Mouse (Mus musculus): Measurements from ENCODE around the gene Cx3cr1.
A peak's percentile ranks its signal among the peaks of the same experiment; 100 is the strongest.

The Cx3cr1 gene

DNA sequence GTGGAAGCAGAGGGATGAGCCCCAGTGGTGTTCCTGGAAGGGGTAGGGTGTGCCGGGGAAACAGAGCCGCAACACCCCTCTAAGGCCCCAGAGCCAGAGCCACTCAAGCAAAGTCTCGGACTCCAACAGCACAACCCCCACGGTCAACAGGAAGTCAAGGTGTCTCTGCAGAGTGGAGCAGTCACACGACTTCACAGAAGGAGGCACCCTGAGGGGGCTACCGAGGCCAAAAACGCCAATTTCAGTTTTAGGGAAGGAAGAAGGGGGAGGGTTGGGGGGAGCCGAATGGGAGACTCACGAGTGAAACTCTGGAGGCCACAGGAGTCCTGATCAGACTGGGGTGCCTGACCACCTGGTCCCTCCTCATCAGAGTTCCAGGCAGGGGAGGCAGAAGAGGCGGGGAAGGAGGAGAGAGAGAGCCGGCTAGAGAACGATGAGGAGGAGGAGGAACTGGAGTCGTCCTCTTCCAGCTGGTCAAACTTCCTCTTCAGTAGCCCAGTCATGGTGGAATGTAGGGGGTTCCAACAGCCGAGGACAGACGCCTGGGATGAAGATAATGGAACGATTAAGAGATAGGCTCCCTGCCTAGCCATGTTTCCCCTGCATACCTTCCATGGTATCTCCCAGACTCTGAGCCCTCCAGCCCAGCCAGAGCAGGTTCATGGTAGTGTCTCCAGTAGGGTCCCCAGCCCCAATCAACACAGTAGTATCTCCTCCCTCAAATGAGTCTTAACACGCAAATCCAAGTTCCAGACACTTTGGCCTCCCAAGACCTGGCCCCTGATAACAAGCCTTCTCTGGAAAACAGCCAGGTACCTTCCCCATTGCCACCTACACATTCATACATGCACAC, 92.7 kb downstream of the Cx3cr1 start:
- no peak for DNase-seq (ENCODE audit: low read depth, low spot score)

DNA sequence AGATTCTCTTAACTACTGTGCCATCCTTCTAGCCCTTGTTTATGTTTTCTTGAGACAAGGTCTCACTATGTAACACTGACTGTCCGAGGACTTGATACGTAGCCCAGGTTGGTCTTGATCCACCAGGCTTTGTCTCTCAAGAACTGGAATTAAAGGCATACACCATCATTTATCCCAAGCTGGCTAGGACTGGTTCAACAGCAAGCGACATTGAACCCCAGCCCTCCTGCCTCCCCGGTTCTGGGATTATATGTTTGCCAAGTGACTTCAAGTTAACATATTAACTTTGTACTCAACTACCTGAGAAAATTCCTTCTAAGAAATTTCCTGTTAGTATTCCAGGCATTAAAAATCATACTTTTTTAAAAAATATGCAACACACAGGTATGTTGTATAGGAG, 94.4 kb downstream of the Cx3cr1 start:
- DNase-seq (ENCODE audit: low read depth, low spot score), result no peak

DNA sequence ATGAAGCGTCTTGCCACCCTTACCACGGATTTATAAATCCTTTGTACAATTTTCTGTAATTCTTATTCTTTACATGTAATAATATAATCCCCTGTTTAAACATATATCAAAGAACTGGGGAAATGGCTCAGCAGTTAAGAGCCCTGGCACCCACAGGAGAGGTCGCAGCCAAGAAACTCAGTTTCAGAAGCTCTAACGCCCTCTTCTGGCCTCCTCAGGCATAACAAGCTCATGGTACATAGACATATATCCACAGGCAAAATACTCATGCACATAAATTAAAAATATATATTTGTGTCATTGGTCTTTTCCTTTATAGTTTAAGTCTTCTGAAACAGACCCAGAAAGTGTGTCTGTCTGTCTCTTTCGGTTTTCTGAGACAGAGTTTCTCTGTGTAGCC, 95.1 kb downstream of the Cx3cr1 start:
- DNase-seq (ENCODE audit: low read depth, low spot score), result no peak

DNA sequence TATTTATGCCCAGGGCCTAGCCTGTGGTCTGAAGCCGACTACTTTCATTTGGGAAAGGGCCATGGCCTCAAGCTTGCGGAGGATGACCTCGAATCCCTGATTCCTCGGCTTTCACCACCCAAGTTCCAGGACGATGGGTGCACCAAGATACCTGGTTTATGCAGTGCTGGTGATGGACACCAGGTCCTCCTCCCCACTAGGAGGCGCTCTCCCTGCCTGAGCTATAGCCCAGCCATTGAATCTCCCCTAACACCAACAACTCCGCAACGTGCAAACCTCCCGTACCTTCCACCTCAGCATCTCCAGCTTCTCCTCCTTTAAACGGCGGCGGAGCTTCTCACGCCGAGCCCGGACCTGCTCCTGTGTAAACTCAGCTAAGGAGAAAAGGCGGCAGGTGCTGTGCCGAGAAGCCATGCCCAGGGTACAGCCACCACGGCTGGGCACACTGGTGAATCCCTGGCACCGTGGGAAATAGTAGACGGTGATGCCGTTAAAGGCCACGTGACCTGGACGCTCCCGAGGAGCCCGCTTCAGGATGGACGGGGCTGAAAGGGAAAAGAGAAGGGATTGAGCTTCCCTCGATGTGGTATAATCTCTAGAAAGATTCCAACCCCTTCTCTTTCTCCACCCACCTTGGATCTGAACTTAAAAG, 95.7 kb downstream of the Cx3cr1 start:
- DNase-seq (ENCODE audit: low read depth, low spot score), result no peak

DNA sequence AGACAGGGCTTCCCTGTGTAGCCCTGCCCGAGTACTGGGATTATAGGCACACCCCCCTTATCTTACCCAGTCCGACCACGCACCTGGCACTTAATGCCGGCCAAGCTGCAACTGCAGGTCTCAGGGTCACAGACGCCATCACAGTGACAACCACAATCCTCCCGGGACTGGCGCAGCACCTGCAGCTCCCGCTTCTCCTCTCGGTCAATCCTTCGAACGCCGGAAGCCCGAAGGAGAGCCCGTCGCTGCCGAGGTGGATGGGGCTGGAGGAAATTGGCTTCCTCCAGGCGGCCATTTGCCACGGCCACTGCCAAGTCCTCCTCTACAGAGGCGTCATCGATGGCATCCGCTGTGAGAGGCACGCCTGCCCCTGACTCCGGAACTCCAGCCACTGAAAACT, 96.4 kb downstream of the Cx3cr1 start:
- no peak for DNase-seq (ENCODE audit: low read depth, low spot score)

DNA sequence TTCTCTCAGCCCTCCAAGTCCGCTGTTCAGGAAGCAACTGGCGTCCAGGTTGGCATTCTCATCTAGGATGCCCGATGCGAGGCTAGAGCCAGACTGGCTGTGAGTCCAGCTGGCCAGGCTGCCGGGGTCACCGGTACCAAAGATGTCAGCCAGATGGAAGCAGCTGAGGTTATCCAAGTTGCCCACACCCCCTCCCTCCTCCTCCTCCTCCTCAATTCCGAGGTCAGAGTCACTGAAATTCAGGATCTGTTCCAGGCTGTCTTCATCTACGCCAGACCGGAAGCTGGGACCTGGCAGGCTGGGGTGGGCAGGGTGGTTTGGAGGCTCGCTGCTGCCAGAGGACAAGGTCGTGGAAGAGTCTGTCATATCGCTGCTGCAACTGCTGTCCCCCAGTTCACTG, 97.1 kb downstream of the Cx3cr1 start:
- no peak for DNase-seq (ENCODE audit: low read depth, low spot score)

DNA sequence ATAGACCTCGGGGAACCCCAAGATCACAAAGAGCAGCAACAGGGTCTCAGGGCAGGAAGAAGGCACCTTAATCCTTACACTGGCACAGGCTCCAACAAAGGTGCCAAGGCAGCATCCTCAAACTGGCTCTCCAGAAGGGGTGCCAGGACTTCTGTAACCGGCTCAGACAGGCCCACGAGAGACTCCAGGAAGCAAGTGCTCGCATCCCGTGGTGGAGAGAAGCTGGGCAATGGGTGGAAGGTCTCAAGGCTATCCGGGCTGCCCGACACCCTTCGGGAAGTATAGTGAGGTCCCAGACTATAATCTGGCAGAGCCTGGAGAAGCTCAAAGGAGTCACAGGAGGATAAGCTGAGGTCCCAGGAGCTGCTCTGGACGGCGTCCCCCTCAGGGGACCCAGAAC, 97.5 kb downstream of the Cx3cr1 start:
- DNase-seq (ENCODE audit: low read depth, low spot score), result no peak

DNA sequence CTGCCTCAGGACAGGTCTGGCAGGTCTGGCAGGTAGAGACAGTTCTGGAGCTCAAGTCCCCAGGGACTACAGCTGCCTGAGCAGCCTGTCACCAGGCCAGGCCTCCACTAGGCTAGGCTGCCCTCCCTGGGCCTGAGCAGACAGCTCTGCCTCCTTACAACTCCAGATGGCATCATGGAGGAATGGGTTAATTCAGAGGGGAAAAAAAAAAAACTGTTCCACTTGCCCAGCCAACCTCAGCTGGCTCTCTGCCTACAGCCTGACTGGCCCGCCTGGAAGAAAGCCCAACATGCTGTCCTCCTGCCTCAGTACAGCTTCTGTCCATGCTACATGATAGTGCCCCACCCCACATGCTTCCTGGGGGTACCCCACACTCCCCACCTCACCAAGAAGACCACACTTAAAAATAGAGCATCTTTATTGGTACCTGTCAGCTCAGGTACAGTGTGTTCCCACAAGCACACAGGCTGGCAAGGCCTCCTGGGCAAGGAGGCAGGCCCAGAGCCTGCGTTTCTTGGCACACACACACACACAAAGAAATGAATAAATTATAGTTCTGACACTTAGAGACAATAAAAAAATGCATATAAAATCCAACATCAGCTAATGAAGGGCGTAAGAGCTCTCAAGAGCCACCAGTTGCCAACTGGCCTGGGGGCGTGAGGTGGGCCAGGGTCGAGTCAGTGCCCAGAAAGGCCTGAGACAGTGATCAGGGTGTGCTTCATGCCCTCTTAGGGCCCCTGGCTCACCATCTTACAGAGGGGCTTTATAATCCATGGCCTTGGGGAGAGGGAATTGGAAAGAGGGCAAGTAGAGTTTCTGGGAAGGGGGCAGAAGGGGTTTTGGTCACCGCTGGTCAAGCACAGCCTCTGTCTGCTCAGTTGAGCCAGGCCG, 98.7 kb downstream of the Cx3cr1 start:
- peak; percentile 51 for DNase-seq (ENCODE audit: low read depth, low spot score)

DNA sequence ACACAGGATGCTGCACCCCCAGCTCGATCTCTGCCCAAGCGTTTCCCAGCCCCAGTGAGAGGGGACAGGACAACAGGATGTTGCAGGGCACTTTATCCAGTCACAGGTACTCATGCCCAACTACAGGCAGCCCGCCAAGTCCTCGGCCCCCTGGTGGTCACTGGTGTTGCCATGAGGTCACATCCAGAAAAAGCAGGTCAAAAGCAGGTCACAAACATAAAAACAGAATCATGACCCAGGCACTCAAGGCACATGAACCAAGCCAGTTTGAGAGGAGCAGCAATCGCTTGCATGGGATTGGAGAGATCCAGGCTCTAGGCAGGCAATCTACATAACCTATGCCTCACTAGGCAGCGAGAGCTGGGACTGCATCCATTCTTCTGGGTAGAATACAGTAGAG, 99.5 kb downstream of the Cx3cr1 start:
- DNase-seq (ENCODE audit: low read depth, low spot score), result no peak

DNA sequence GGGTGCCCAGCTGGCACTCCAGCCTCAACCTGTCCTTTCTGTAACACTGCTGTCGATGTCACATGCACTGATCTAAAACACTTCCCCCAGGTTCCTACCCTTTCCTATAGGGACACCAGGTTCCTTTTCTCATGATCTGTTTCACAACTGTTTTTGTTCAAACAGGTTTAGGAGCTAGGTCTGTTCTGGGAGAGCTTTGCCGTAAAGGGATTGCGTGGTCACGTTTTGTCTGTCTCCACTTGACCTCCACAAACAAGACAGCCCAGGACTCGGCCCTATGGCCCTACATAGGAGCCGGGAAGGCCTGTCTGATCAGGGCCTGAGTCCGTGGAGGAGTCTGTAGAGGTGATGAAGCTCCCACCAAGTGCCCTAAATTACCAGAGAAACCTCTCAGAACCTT, 99.9 kb downstream of the Cx3cr1 start:
- DNase-seq (ENCODE audit: low read depth, low spot score), result no peak

DNA sequence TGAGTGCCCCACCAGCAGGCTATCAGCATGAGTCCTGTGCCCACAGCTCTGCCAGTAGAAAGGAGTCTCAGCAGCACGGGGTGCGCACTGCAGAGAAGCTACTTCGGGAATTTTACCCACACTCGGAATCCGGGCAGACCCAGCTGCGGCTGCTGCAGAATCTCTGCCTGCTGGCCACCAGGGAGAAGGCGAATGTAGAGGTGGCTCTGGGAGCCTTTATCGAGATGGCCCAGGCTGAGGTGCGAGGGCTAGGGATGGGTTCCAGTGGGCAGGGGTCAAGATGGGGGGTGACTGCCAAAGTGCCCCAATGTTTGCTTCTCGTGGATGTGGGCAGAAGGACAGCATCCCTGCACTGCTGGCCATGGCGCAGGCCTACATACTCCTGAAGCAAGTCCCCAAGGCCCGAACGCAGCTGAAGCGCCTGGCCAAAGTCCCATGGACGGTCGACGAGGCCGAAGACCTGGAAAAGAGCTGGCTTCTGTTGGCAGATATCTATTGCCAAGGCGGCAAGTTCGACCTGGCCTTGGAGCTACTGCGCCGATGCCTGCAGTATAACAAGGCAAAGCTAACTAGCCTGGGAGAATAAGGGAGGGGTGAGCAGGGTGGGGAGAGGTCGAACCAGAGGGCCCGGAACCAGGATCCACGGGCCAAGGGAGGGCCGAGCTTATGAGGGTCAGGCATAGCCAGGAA, 103.3 kb downstream of the Cx3cr1 start:
- DNase-seq (ENCODE audit: low read depth, low spot score), result no peak

DNA sequence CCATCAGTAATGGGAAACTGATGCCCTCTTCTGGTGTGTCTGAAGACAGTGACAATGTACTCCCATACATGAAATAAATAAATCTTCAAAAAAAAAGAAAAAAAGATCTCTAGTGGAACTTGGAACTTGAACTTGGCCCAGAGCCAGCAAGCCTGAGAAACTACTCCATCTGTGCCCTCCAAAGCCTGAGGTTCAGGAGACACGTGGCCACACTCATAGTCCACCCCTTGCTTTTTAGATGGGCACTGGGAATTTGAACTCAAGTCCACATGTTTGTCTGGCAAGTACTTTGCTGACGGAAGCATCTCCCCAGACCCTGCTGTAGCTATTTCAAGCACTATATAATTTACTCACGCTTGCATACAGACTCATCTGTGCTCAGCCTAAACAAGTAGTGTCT, 104.5 kb downstream of the Cx3cr1 start:
- DNase-seq (ENCODE audit: low read depth, low spot score), result no peak

DNA sequence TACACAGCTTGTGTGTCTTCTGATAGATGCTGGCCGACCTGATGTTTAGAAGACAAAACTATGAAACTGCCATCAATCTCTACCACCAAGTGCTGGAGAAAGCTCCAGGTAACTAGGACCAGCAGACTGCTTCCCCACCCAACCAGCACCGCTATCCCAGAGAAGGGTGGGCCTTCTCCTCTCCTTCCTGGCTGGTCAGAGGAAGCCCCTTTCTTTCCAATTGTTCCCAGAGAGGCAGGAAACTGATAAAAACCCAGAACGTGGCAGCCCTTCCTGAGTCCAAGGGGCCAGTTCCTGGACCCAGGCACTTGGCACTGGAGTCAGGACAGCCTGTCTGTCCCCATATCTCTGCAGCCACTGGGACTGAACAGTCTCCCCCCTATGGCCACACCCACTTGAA, 105.5 kb downstream of the Cx3cr1 start:
- no peak for DNase-seq (ENCODE audit: low read depth, low spot score)

DNA sequence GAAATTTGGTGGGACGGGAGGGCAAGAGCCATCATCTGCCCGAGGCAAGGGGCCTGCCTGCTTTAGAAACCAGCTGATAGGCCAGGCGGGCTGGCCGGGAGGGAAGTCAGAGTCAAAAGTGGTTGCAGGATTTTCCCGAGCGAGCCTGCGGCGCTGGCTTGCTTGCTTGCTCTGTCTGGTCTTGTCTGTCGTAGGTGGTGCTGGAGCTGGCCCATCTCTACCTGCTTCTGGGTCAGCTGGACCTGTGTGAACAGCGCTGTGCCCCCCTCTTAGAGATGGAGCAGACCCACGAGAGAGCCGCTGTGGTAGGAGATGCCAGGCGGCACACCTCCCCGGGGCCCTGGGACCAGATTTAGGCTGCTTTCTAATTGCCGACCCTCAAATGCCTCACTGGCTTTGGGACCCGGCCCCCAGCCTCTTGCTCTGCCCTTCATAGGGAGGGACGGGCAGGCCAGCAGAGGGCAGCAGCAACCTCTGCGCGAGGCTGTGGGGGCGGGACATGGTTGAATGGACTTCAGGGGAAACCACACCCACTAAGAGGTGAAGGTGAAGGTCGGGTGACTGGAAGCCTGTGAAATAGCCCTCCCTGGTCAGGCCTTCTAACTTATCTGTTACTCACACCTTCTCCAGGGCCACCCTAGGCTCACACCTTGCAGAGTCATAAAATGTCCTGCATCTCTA, 106.6 kb downstream of the Cx3cr1 start:
- no peak for DNase-seq (ENCODE audit: low read depth, low spot score)

DNA sequence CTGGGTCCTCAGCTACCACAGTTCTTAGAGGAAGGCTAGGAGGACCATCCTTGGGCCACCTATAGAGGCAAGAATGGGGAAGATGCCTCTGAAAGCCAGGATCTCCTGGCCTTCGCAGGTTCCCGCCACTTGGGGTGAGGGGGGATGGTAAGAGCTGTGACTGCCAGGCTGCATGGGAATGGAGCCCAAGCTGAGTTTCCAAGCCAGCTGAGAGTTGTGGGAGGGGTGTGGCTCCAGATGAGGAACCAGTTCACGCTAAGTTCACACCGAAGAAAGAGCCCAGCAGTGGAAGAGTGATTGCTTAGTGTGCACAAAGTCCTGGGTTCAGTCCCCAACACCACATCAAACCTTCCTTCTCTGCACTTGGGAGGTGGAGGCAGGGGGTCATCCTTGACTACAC, 107.5 kb downstream of the Cx3cr1 start:
- no peak for DNase-seq (ENCODE audit: low read depth, low spot score)

DNA sequence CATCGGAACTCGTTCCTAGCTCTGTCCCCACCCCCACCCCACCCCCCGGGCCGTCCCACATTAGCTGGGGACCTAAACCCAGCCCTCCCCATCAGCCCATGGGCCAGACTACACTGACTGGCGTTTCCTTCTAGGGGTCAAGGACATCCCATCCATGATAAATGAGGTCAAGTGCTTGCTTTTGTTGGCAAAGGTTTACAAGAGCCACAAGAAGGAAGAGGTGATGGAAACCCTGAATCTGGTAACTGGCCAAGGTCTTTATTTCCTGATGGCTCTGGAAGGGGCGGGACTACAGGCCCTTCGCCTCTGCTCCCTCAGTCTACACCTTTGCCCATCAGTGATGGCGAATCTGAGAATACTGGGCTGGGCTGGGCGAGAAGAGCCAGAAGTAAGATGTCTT, 110.8 kb downstream of the Cx3cr1 start:
- DNase-seq (ENCODE audit: low read depth, low spot score), result no peak

DNA sequence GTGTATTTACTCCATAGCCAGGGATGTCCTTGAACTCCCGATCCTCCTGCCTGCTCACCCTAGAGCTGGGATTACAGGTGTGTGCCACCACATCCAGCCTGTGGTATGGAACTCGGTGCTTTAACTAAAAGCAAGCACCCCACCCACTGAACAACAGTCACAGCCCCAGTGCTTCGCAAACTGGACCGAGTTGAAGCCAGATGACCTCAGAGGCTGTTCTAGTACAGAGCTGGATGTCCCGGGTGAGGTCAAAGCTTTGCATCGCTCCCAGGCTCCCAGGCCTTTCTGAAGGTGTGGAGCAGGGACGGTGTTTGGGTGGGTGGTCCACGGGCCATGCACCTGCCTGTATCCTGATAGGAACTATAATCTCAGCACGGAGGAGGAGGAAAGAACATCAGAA, 118.3 kb downstream of the Cx3cr1 start:
- no peak for DNase-seq (ENCODE audit: low read depth, low spot score)

DNA sequence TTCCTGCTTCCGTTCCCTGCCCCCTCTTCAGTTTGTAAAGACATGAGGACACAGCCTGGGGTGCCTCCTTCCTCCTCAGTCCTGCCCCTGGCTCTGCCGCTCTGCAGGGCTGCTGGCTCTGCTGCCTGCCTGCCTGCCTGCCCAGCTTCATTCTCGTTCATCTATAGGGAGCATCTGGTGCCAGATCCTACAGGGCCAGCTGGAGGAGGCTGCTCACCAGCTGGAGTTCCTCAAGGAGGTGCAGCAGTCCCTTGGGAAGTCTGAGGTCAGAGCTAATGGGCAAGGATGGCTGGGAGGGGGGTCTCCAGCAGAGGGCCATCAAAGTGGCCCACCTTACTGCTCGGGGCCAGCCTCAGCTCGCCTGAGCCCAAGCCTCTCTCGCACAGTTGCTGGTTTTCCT, 119.2 kb downstream of the Cx3cr1 start:
- DNase-seq (ENCODE audit: low read depth, low spot score), result no peak

DNA sequence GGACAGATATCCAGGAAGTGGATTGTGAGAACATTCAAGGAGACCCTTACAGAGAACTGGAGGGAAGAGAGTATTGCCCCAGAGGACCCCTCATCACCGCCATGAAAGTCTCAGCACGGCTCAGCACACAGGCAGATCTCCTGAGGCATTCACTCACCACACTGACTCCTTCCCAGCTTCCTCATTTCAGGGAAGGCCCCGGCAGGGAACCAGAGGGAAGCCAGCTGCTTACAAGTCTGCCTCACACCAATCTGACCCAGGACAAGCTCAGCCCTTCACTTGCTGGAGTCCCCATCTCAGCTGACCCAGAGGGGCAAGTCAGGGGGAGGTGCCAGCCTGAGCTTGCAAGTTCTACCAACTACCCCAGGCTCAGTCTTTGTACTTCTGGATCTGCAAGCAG, 120.9 kb downstream of the Cx3cr1 start:
- DNase-seq (ENCODE audit: low read depth, low spot score), result no peak

DNA sequence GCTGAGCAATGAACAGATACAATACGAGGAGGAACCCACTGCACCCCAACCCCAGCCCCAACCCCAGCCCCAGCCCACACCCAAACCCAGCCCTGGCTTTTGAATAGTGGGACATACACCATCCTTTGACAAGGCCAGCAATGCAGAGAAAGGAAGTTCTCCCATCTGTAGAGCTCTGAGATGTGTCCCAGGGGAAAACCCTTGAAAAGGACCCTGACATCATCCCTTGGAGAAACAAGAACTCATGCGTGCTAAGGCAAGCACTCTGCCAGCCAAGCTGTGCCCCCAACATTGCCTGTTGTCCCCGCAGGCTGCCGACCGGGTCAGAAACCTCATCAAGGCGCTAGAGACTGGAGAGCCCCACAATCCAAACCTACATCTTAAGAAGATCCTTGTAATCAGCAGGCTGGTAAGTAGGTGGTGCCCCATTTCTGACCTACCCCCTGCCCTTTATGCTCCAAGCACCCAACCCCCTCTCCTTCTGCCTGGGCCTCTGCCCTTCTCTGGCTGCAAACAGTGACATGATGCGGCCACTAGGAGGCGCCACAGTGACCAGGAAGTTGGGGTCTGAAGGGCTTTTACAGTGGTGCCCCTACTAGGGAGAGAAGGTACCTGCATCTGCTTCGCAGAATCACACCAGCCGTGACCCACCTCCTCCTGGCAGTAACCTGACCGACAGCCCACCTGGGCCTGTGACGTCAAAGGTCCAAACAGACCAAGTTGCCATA, 124.3 kb downstream of the Cx3cr1 start:
- DNase-seq (ENCODE audit: low read depth, low spot score), result no peak

DNA sequence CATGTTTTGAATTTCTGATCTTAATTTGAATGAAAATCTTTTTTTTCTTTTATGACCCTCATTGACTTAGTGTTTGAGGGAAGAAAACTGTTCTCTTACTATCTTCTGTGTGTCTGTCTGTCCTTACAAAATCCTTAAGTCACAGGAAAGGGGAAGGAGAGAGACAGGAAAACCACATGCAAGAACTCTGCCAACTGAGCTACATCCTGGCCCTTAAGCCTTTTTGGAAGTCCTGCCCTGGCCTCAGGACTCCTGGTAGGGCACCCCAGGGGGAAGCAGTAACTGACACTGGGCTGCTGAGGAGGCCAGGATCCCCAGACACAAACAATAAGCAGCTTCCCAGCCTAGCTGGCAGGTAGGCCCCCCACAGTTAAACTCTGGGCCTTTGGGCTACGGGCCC, 126.4 kb downstream of the Cx3cr1 start:
- no peak for DNase-seq (ENCODE audit: low read depth, low spot score)

Measured in brain, embryonic 18.5 days (tissue).